Mouse (Mus musculus): ENCODE measurements around the gene Tfap4.

Tfap4 gene

GRCm38 (mm10) chr16:4559715-4560144 lies at the start of gene Tfap4:
Gene Tfap4, minus strand, starts transcription at chr16:4559854.
- peak; percentile 91 to 93 for DNase-seq

GRCm38 (mm10) chr16:4608532-4609059 lies 48.9 kb upstream of the Tfap4 start:
- peak in 1 of 2 experiments; percentile 67 for DNase-seq

- DNase-seq = peak; percentile 86 to 88
These were observed 48.3 kb upstream of the Tfap4 start for GRCm38 (mm10) chr16:4607818-4608531.

GRCm38 (mm10) chr16:4606431-4607084 lies 46.9 kb upstream of the Tfap4 start:
- peak; percentile 85 to 90 for DNase-seq

GRCm38 (mm10) chr16:4605514-4606131 lies 46.0 kb upstream of the Tfap4 start:
- no peak for DNase-seq

- DNase-seq = no peak
These were observed 44.7 kb upstream of the Tfap4 start for GRCm38 (mm10) chr16:4604293-4604837.

- DNase-seq = no peak
These were observed 43.8 kb upstream of the Tfap4 start for GRCm38 (mm10) chr16:4603453-4603837.

- peak; percentile 41 to 75 for DNase-seq
These were observed 43.3 kb upstream of the Tfap4 start for GRCm38 (mm10) chr16:4602766-4603452.

- DNase-seq = no peak
These were observed 42.5 kb upstream of the Tfap4 start for GRCm38 (mm10) chr16:4602189-4602588.

GRCm38 (mm10) chr16:4600701-4601310 lies 41.2 kb upstream of the Tfap4 start:
- DNase-seq = no peak

- no peak for DNase-seq
These were observed 40.0 kb upstream of the Tfap4 start for GRCm38 (mm10) chr16:4599616-4600015.

- no peak for DNase-seq
These were observed 39.4 kb upstream of the Tfap4 start for GRCm38 (mm10) chr16:4598891-4599543.

GRCm38 (mm10) chr16:4598041-4598440 lies 38.4 kb upstream of the Tfap4 start:
- DNase-seq = no peak

GRCm38 (mm10) chr16:4597296-4597695 lies 37.6 kb upstream of the Tfap4 start:
- peak; percentile 40 to 67 for DNase-seq

- DNase-seq = no peak
These were observed 37.2 kb upstream of the Tfap4 start for GRCm38 (mm10) chr16:4596836-4597235.

- no peak for DNase-seq
These were observed 36.6 kb upstream of the Tfap4 start for GRCm38 (mm10) chr16:4596141-4596728.

GRCm38 (mm10) chr16:4595527-4595963 lies 35.9 kb upstream of the Tfap4 start:
- DNase-seq = peak; percentile 67 to 84

- peak in 1 of 2 experiments; percentile 56 for DNase-seq
These were observed 35.3 kb upstream of the Tfap4 start for GRCm38 (mm10) chr16:4594814-4595526.

GRCm38 (mm10) chr16:4593971-4594813 lies 34.5 kb upstream of the Tfap4 start, which contains the start of gene Glis2:
Gene Glis2, plus strand, starts transcription at chr16:4594713.
- DNase-seq = peak; percentile 76 to 89
